Mouse (Mus musculus): ENCODE results near the gene Slc7a10.

Gene Slc7a10

GRCm38 (mm10) chr7:35185889-35186569, at the start of gene Slc7a10:
Slc7a10 (plus strand) TSS chr7:35186385.
- in situ Hi-C loops (cut with MboI; ENCODE audit: low pct_unique_long_range_greater_than_20kb in 1 of 2, low sequenced_read_pairs in 2 of 2, unreplicated experiment in 1 of 2), result no loop called here

- in situ Hi-C loops (cut with MboI; ENCODE audit: low pct_unique_long_range_greater_than_20kb in 1 of 2, low sequenced_read_pairs in 2 of 2, unreplicated experiment in 1 of 2), result no loop called here
These were observed 48.7 kb upstream of the Slc7a10 start for GRCm38 (mm10) chr7:35137524-35137923.

GRCm38 (mm10) chr7:35138481-35138880, 47.7 kb upstream of the Slc7a10 start:
- in situ Hi-C loops (cut with MboI; ENCODE audit: low pct_unique_long_range_greater_than_20kb in 1 of 2, low sequenced_read_pairs in 2 of 2, unreplicated experiment in 1 of 2), result no loop called here

- in situ Hi-C loops (cut with MboI; ENCODE audit: low pct_unique_long_range_greater_than_20kb in 1 of 2, low sequenced_read_pairs in 2 of 2, unreplicated experiment in 1 of 2), result no loop called here
These were observed 46.3 kb upstream of the Slc7a10 start for GRCm38 (mm10) chr7:35139880-35140279.

GRCm38 (mm10) chr7:35141519-35141918, 44.7 kb upstream of the Slc7a10 start:
- in situ Hi-C loops (cut with MboI; ENCODE audit: low pct_unique_long_range_greater_than_20kb in 1 of 2, low sequenced_read_pairs in 2 of 2, unreplicated experiment in 1 of 2), result no loop called here

GRCm38 (mm10) chr7:35142522-35142921, 43.7 kb upstream of the Slc7a10 start:
- in situ Hi-C loops (cut with MboI; ENCODE audit: low pct_unique_long_range_greater_than_20kb in 1 of 2, low sequenced_read_pairs in 2 of 2, unreplicated experiment in 1 of 2), result no loop called here

GRCm38 (mm10) chr7:35143864-35144618, 42.1 kb upstream of the Slc7a10 start:
- in situ Hi-C loops (cut with MboI; ENCODE audit: low pct_unique_long_range_greater_than_20kb in 1 of 2, low sequenced_read_pairs in 2 of 2, unreplicated experiment in 1 of 2), result no loop called here

- in situ Hi-C loops (cut with MboI; ENCODE audit: low pct_unique_long_range_greater_than_20kb in 1 of 2, low sequenced_read_pairs in 2 of 2, unreplicated experiment in 1 of 2), result no loop called here
These were observed 41.1 kb upstream of the Slc7a10 start for GRCm38 (mm10) chr7:35145068-35145467.

- in situ Hi-C loops (cut with MboI; ENCODE audit: low pct_unique_long_range_greater_than_20kb in 1 of 2, low sequenced_read_pairs in 2 of 2, unreplicated experiment in 1 of 2), result no loop called here
These were observed 39.9 kb upstream of the Slc7a10 start for GRCm38 (mm10) chr7:35146269-35146668.

- in situ Hi-C loops (cut with MboI; ENCODE audit: low pct_unique_long_range_greater_than_20kb in 1 of 2, low sequenced_read_pairs in 2 of 2, unreplicated experiment in 1 of 2), result loop anchor here in 1 of 2 experiments (25.0 kb wide), 1 partner anchor 313 kb away; no protein-coding TSS in a partner anchor
These were observed 36.4 kb upstream of the Slc7a10 start for GRCm38 (mm10) chr7:35149616-35150433.

GRCm38 (mm10) chr7:35150860-35151259, 35.3 kb upstream of the Slc7a10 start:
- in situ Hi-C loops (cut with MboI; ENCODE audit: low pct_unique_long_range_greater_than_20kb in 1 of 2, low sequenced_read_pairs in 2 of 2, unreplicated experiment in 1 of 2), result loop anchor here in 1 of 2 experiments (25.0 kb wide), 1 partner anchor 314 kb away; no protein-coding TSS in a partner anchor

- in situ Hi-C loops (cut with MboI; ENCODE audit: low pct_unique_long_range_greater_than_20kb in 1 of 2, low sequenced_read_pairs in 2 of 2, unreplicated experiment in 1 of 2), result loop anchor here in 1 of 2 experiments (25.0 kb wide), 1 partner anchor 317 kb away; no protein-coding TSS in a partner anchor
These were observed 31.7 kb upstream of the Slc7a10 start for GRCm38 (mm10) chr7:35154449-35154848.

- in situ Hi-C loops (cut with MboI; ENCODE audit: low pct_unique_long_range_greater_than_20kb in 1 of 2, low sequenced_read_pairs in 2 of 2, unreplicated experiment in 1 of 2), result loop anchor here in 1 of 2 experiments (25.0 kb wide), 1 partner anchor 320 kb away; no protein-coding TSS in a partner anchor
These were observed 29.4 kb upstream of the Slc7a10 start for GRCm38 (mm10) chr7:35156561-35157477.

GRCm38 (mm10) chr7:35157512-35157911, 28.7 kb upstream of the Slc7a10 start:
- in situ Hi-C loops (cut with MboI; ENCODE audit: low pct_unique_long_range_greater_than_20kb in 1 of 2, low sequenced_read_pairs in 2 of 2, unreplicated experiment in 1 of 2), result loop anchor here in 1 of 2 experiments (25.0 kb wide), 1 partner anchor 320 kb away; no protein-coding TSS in a partner anchor

GRCm38 (mm10) chr7:35162443-35162842, 23.7 kb upstream of the Slc7a10 start:
- in situ Hi-C loops (cut with MboI; ENCODE audit: low pct_unique_long_range_greater_than_20kb in 1 of 2, low sequenced_read_pairs in 2 of 2, unreplicated experiment in 1 of 2), result loop anchor here in 1 of 2 experiments (25.0 kb wide), 1 partner anchor 325 kb away; no protein-coding TSS in a partner anchor

GRCm38 (mm10) chr7:35163600-35163999, 22.6 kb upstream of the Slc7a10 start:
- in situ Hi-C loops (cut with MboI; ENCODE audit: low pct_unique_long_range_greater_than_20kb in 1 of 2, low sequenced_read_pairs in 2 of 2, unreplicated experiment in 1 of 2), result loop anchor here in 1 of 2 experiments (25.0 kb wide), 1 partner anchor 326 kb away; no protein-coding TSS in a partner anchor

GRCm38 (mm10) chr7:35164131-35164530, 22.1 kb upstream of the Slc7a10 start:
- in situ Hi-C loops (cut with MboI; ENCODE audit: low pct_unique_long_range_greater_than_20kb in 1 of 2, low sequenced_read_pairs in 2 of 2, unreplicated experiment in 1 of 2), result loop anchor here in 1 of 2 experiments (25.0 kb wide), 1 partner anchor 327 kb away; no protein-coding TSS in a partner anchor
